Mouse (Mus musculus) embryonic facial prominence, embryonic 15.5 days (tissue): ENCODE data around the gene Tnip1. TPM values are rescaled to one million over a fixed set of nuclear protein-coding genes. Genes with fewer than 3 reads are reported as not detected.
A peak's percentile ranks its signal among the peaks of the same experiment; 100 is the strongest.

Experiments used
- ATAC-seq: fragments of 200-750 bp; cut with Nextera tagmentation; 2 replicates; pipeline ENCODE4 v1.8.0; 2017; ENCODE audit warnings: low read depth, moderate TSS enrichment; ENCODE audit not compliant: insufficient number of reproducible peaks, low FRiP score, low TSS enrichment
- H3K27ac ChIP-seq: fragments of 300-500 bp; sonication (generic); replicated peaks from 2 replicates; pipeline ENCODE4 v1.5.1; 2015; ENCODE audit warnings: mild to moderate bottlenecking, inconsistent platforms
- H3K27me3 ChIP-seq: fragments of 300-500 bp; sonication (generic); 2 replicates; pipeline ENCODE4 v1.6.1; 2015; ENCODE audit warnings: inconsistent platforms
- H3K36me3 ChIP-seq: fragments of 300-500 bp; sonication (generic); 2 replicates; pipeline ENCODE4 v1.6.1; 2015; ENCODE audit warnings: mild to moderate bottlenecking, inconsistent platforms
- H3K4me1 ChIP-seq: fragments of 300-500 bp; sonication (generic); 2 replicates; pipeline ENCODE4 v1.6.1; 2015; ENCODE audit warnings: inconsistent platforms
- H3K4me2 ChIP-seq: fragments of 300-500 bp; sonication (generic); replicated peaks from 2 replicates; pipeline ENCODE4 v1.6.1; 2015; ENCODE audit warnings: mild to moderate bottlenecking, inconsistent platforms
- H3K4me3 ChIP-seq: fragments of 300-500 bp; sonication (generic); replicated peaks from 2 replicates; pipeline ENCODE4 v1.5.1; 2015; ENCODE audit warnings: mild to moderate bottlenecking, inconsistent platforms
- H3K9ac ChIP-seq: fragments of 300-500 bp; sonication (generic); 2 replicates; pipeline ENCODE4 v1.6.1; 2015; ENCODE audit warnings: inconsistent platforms
- H3K9me3 ChIP-seq: fragments of 300-500 bp; sonication (generic); replicated peaks from 2 replicates; pipeline ENCODE4 v1.6.1; 2016; ENCODE audit warnings: inconsistent platforms
- WGBS: fragments of 180-500 bp; shearing (Covaris S2); methylation state at CpG from one replicate; pipeline ENCODE4 v1.1.7; 2015; 5-methylcytosine and 5-hydroxymethylcytosine counted together
- polyA plus RNA-seq: library from polyadenylated mRNA; unstranded; fragments of >200 nt; fragmentation: Nextera tagmentation; extraction: Ambion mirVana; gene quantifications from 2 replicates; pipeline ENCODE4 v1.2.1, GENCODE M21; 2015

Tnip1 gene
- polyA plus RNA-seq: 23.0 and 24.5 TPM in 2 replicates

DNA sequence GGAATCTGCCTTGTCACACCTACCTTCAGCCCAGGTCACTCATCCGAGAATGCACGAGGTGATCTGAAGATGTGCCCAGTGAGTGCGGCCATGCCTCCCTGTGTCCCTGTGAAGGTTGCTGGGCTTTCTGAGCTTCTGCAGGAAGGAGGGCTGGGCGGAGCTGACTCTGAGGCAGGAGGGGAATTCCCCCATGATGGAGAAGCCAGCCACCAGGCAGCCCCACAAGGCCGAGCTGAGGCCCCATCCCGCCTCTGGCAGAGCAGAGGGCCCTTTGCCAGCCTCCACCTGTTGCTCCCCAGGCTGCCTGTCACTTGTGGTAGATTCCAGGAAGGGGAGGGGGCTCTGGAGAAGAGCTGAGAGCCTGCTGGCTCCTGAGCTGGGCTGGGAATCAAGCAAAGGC is at the start of gene Tnip1:
Tnip1 (minus strand) TSS at position 108 of the 400 bp plus-strand sequence.
- H3K27me3 ChIP-seq: no peaks in the 10 kb centered on the region
- peak within 1 kb of the TSS; percentile 25; the same call in 1 of the 2 replicates for H3K4me2 ChIP-seq
- H3K4me3 ChIP-seq: 0 out of 2 replicates have a peak within 1 kb of the TSS, but pooled peaks have one; percentile 8
- no peaks in the 10 kb centered on the region for H3K9me3 ChIP-seq
- 0 out of 2 replicates have a peak within 1 kb of the TSS, but pooled peaks have one; percentile 8 for H3K27ac ChIP-seq
- no peak within 1 kb of the TSS for H3K9ac ChIP-seq
- WGBS: 28% methylated on average over 6 of the region's 6 CpGs
- H3K4me1 ChIP-seq: peaks cover 17% of the 10 kb centered on the region
- ATAC-seq: no peak
- H3K36me3 ChIP-seq: no peaks in the 10 kb centered on the region

- no peak for ATAC-seq
- H3K36me3 ChIP-seq: peaks cover 85% of the 10 kb centered on the region
- H3K4me3 ChIP-seq: no peak overlapping the region
- H3K9me3 ChIP-seq: no peaks in the 10 kb centered on the region
- no peak overlapping the region for H3K4me2 ChIP-seq
- H3K4me1 ChIP-seq: peaks cover 13% of the 10 kb centered on the region
- WGBS: 71% methylated on average over 3 of the region's 3 CpGs
- H3K9ac ChIP-seq: no peak overlapping the region
- no peaks in the 10 kb centered on the region for H3K27me3 ChIP-seq
- no peak overlapping the region for H3K27ac ChIP-seq
Observed at GRCm38 (mm10) chr11:55011440-55011839, 48.7 kb upstream of the Tnip1 start.

GRCm38 (mm10) chr11:55008230-55008629 is 45.5 kb upstream of the Tnip1 start:
- H3K4me1 ChIP-seq: no peaks in the 10 kb centered on the region
- peaks cover 100% of the 10 kb centered on the region for H3K36me3 ChIP-seq
- no peaks in the 10 kb centered on the region for H3K9me3 ChIP-seq
- no peak overlapping the region for H3K27ac ChIP-seq
- H3K4me3 ChIP-seq: no peak overlapping the region
- H3K27me3 ChIP-seq: no peaks in the 10 kb centered on the region
- WGBS: 71% methylated on average over 6 of the region's 6 CpGs
- no peak overlapping the region for H3K4me2 ChIP-seq
- ATAC-seq: no peak
- no peak overlapping the region for H3K9ac ChIP-seq

GRCm38 (mm10) chr11:55005684-55006083 is 43.0 kb upstream of the Tnip1 start:
- Histone ChIP-seq H3K36me3 (peaks cover 97% of the 10 kb centered on the region), H3K27ac (no peak overlapping the region), H3K4me1 (no peaks in the 10 kb centered on the region), H3K4me3 (no peak overlapping the region), H3K9ac (no peak overlapping the region), H3K9me3 (0 out of 2 replicates have a peak, but pooled peaks cover 3% of the 10 kb centered on the region), H3K27me3 (no peaks in the 10 kb centered on the region), H3K4me2 (no peak overlapping the region)
- ATAC-seq: no peak
- WGBS: 86% methylated on average over 5 of the region's 5 CpGs

GRCm38 (mm10) chr11:55004970-55005502 is 42.3 kb upstream of the Tnip1 start:
- H3K4me2 ChIP-seq: no peak overlapping the region
- no peak for ATAC-seq
- H3K27ac ChIP-seq: no peak overlapping the region
- 72% methylated on average over 7 of the region's 7 CpGs for WGBS
- no peak overlapping the region for H3K4me3 ChIP-seq
- no peaks in the 10 kb centered on the region for H3K4me1 ChIP-seq
- no peak overlapping the region for H3K9ac ChIP-seq
- no peaks in the 10 kb centered on the region for H3K27me3 ChIP-seq
- H3K9me3 ChIP-seq: 0 out of 2 replicates have a peak, but pooled peaks cover 3% of the 10 kb centered on the region
- H3K36me3 ChIP-seq: peaks cover 97% of the 10 kb centered on the region

DNA sequence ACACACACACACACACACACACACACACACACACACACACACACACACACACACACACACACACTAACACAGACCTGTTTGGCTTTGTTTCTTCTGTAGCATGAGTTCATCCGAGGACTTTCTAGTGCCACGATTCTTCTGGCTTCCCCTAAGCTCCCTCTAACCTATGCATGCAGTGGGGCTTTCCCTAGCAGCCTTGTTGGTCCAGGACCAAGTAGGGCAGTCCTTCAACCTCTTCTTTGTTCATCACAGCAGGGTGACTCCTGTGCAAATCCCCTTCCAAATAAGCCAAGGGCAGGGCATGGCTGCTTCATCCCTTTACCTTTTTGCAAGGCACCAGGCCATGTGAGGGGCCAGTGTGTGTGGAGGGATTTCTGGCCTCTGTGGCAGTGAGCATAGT is 36.0 kb upstream of the Tnip1 start:
- no peak overlapping the region for H3K27ac ChIP-seq
- H3K9me3 ChIP-seq: 0 out of 2 replicates have a peak, but pooled peaks cover 3% of the 10 kb centered on the region
- H3K4me2 ChIP-seq: no peak overlapping the region
- ATAC-seq: no peak
- no peaks in the 10 kb centered on the region for H3K27me3 ChIP-seq
- H3K36me3 ChIP-seq: peaks cover 86% of the 10 kb centered on the region
- no peak overlapping the region for H3K9ac ChIP-seq
- no peak overlapping the region for H3K4me3 ChIP-seq
- H3K4me1 ChIP-seq: 0 out of 2 replicates have a peak, but pooled peaks cover 3% of the 10 kb centered on the region
- 58% methylated on average over 2 of the region's 2 CpGs for WGBS

- H3K27me3 ChIP-seq: no peaks in the 10 kb centered on the region
- no peak overlapping the region for H3K4me2 ChIP-seq
- ATAC-seq: peak; percentile 45; the same call in 1 of the 2 replicates
- 0 out of 2 replicates have a peak, but pooled peaks cover 3% of the 10 kb centered on the region for H3K4me1 ChIP-seq
- H3K4me3 ChIP-seq: no peak overlapping the region
- no peak overlapping the region for H3K27ac ChIP-seq
- H3K9ac ChIP-seq: no peak overlapping the region
- 6% methylated on average over 12 of the region's 12 CpGs for WGBS
- H3K36me3 ChIP-seq: peaks cover 86% of the 10 kb centered on the region
- 0 out of 2 replicates have a peak, but pooled peaks cover 3% of the 10 kb centered on the region for H3K9me3 ChIP-seq
Observed at GRCm38 (mm10) chr11:54998284-54998683, 35.6 kb upstream of the Tnip1 start.

DNA sequence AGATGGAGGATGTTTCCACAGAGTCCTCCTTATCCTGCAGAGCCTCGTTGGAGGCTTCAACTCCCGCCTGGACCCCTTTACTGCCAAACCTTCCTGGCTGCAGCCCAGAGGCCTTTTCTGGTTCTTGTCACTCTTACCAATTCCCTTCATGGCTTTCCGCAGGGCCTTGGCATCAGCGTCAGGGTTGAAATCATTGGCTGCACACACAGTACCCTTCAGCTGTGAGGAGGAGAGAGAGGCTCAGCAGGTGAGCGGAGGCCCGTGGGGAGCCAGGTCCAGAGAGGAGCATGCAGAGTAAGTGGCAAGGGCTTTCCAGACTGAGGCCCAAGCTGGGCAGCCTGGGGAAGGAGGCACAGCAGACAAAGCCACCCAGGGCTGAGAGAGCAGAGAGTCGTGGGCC is 33.5 kb upstream of the Tnip1 start:
- H3K4me3 ChIP-seq: no peak overlapping the region
- no peaks in the 10 kb centered on the region for H3K27me3 ChIP-seq
- peak; percentile 26; the same call in 1 of the 2 replicates for ATAC-seq
- no peak overlapping the region for H3K9ac ChIP-seq
- H3K36me3 ChIP-seq: peaks cover 87% of the 10 kb centered on the region
- H3K4me1 ChIP-seq: 0 out of 2 replicates have a peak, but pooled peaks cover 3% of the 10 kb centered on the region
- WGBS: 60% methylated on average over 7 of the region's 7 CpGs
- no peak overlapping the region for H3K4me2 ChIP-seq
- 0 out of 2 replicates have a peak, but pooled peaks cover 3% of the 10 kb centered on the region for H3K9me3 ChIP-seq
- no peak overlapping the region for H3K27ac ChIP-seq

DNA sequence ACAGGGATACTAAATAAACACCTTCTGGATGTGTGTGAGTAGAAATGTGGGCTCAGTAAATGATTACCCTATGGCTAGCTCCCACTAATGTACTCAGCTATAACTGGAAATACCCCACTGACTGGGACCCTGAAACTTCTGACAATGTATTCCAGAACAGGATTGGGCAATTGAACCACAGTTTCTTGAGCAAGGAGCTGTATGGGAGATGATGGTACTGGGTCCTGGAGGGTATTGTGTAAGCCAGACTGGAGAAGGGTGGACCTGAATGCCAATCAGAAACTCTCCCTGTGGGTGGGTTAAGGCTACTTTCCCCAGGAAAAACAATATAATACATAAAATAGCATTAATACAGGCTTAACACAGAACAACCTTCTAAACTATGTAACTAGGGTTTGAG is 27.2 kb upstream of the Tnip1 start:
- H3K4me1 ChIP-seq: no peaks in the 10 kb centered on the region
- no peak for ATAC-seq
- no peaks in the 10 kb centered on the region for H3K9me3 ChIP-seq
- peaks cover 95% of the 10 kb centered on the region for H3K36me3 ChIP-seq
- no peak overlapping the region for H3K4me3 ChIP-seq
- H3K27me3 ChIP-seq: no peaks in the 10 kb centered on the region
- no peak overlapping the region for H3K27ac ChIP-seq
- no peak overlapping the region for H3K9ac ChIP-seq
- H3K4me2 ChIP-seq: no peak overlapping the region

- WGBS: 65% methylated on average over 8 of the region's 8 CpGs
Observed at GRCm38 (mm10) chr11:54988754-54989349, 26.1 kb upstream of the Tnip1 start.

GRCm38 (mm10) chr11:54987974-54988373 is 25.3 kb upstream of the Tnip1 start:
- H3K27ac ChIP-seq: no peak overlapping the region
- no peak overlapping the region for H3K9ac ChIP-seq
- H3K4me1 ChIP-seq: no peaks in the 10 kb centered on the region
- no peak overlapping the region for H3K4me2 ChIP-seq
- peaks cover 89% of the 10 kb centered on the region for H3K36me3 ChIP-seq
- H3K4me3 ChIP-seq: no peak overlapping the region
- WGBS: 82% methylated on average over 1 of the region's 1 CpGs
- no peak for ATAC-seq
- no peaks in the 10 kb centered on the region for H3K9me3 ChIP-seq
- no peaks in the 10 kb centered on the region for H3K27me3 ChIP-seq

More at GRCm38 (mm10) chr11:54988754-54989349, 26.1 kb upstream of the Tnip1 start:
- no peak for ATAC-seq
- Histone ChIP-seq H3K9me3 (no peaks in the 10 kb centered on the region), H3K4me2 (no peak overlapping the region), H3K4me3 (no peak overlapping the region), H3K4me1 (no peaks in the 10 kb centered on the region), H3K27me3 (no peaks in the 10 kb centered on the region), H3K9ac (no peak overlapping the region), H3K27ac (no peak overlapping the region), H3K36me3 (peaks cover 92% of the 10 kb centered on the region)
